Mouse (Mus musculus) lung, adult 2 months (tissue): Measurements from ENCODE around the gene Hpca. TPM values are rescaled to one million over a fixed set of nuclear protein-coding genes. Genes with fewer than 3 reads are reported as not detected.

ENCODE experiments used
- DNase-seq: peaks from one replicate; pipeline ENCODE4 v3.0.0; 2022
- H3K4me1 ChIP-seq: fragments of 200-500 bp; 2 replicates; pipeline ENCODE4 v1.6.1; 2011; ENCODE audit warnings: low read length; ENCODE audit not compliant: control insufficient read depth, insufficient read depth
- H3K4me3 ChIP-seq: fragments of 200-500 bp; replicated peaks from 2 replicates; pipeline ENCODE3; 2011; ENCODE audit warnings: low read depth, mild to moderate bottlenecking, control low read depth, low read length; ENCODE audit errors: extremely low read depth
- CTCF ChIP-seq: fragments of 200-500 bp; IDR thresholded peaks from 2 replicates; pipeline ENCODE4 v1.5.1; 2011; ENCODE audit warnings: mild to moderate bottlenecking, low read length, control low read depth; ENCODE audit not compliant: insufficient read depth
- POLR2A ChIP-seq: fragments of 200-500 bp; IDR thresholded peaks from 2 replicates; pipeline ENCODE4 v1.6.1; 2011; ENCODE audit warnings: low read depth, mild to moderate bottlenecking, control low read depth, low read length, borderline replicate concordance; ENCODE audit errors: extremely low read depth
- WGBS: fragments of 180-500 bp; shearing (Covaris S2); methylation state at CpG from one replicate; pipeline ENCODE4 v1.1.7; 2018; 5-methylcytosine and 5-hydroxymethylcytosine counted together
- polyA plus RNA-seq: library from polyadenylated mRNA; depleted of rRNA; stranded (reverse); fragments of >200 nt; gene quantifications from 2 replicates; pipeline ENCODE4 v1.2.3, GENCODE M21; 2012

The Hpca gene
- polyA plus RNA-seq, 1 experiment = not detected

GRCm38 (mm10) chr4:129125736-129126451 is 4.1 kb upstream of the Hpca start:
- TF ChIP-seq CTCF (no peak), POLR2A (no peak)
- Histone ChIP-seq H3K4me3 (no peak overlapping the region), H3K4me1 (0 out of 2 replicates have a peak, but pooled peaks cover 2% of the 10 kb centered on the region)
- DNase-seq = no peak
- WGBS = 12% methylated on average over 19 of the region's 19 CpGs

GRCm38 (mm10) chr4:129124652-129125146 is 2.9 kb upstream of the Hpca start:
- 10% methylated on average over 13 of the region's 13 CpGs for whole genome bisulfite sequencing
- Histone ChIP-seq H3K4me1 (no peaks in the 10 kb centered on the region), H3K4me3 (no peak overlapping the region)
- TF ChIP-seq CTCF = no peak
- TF ChIP-seq POLR2A = no peak
- DNase-seq = no peak

DNA sequence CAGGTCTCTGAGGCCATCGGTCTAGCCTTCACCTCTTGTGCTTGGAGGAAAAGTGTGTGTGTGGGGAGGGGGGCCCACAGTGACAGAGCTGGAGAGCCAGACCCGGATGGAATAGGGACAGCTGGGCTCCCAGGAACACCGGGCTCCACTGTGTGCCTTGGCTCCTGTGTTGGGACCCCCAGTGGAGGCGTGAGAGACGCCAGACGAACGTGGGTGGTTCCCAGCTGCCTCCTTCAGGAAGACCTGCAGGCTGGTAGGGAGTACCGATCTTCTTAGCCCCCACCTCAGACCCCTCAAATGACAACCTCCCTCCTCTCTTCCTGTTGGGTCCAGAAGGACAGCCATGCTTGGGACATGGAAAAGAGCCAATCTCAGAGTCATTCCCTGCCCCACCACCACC is 883 bp upstream of the Hpca start:
- WGBS = 26% methylated on average over 8 of the region's 8 CpGs
- TF ChIP-seq POLR2A (no peak), CTCF (no peak)
- Histone ChIP-seq H3K4me1 (no peaks in the 10 kb centered on the region), H3K4me3 (no peak overlapping the region)
- no peak for DNase-seq

DNA sequence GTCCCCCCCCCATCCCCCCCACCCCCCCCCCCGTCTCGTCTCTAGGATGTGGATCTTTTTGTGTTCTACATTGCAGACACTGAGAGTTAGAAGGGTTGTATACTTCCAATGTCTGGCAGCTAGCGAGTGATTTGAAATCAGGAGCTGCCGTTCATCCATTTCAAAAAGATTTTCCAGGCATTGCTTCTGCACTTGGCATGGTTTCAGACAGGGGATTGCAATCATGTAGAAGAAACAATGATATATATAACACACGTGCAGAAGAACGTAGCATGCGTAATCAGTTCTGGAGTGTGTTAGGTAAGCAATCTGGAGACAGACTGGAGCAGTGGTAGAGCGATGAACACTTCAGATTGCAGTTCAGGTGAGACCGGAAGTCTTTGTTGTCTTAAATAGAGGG is 271 bp upstream of the Hpca start:
- no peak for DNase-seq
- no peak for TF ChIP-seq CTCF
- TF ChIP-seq POLR2A = no peak
- Histone ChIP-seq H3K4me3 (no peak overlapping the region), H3K4me1 (no peaks in the 10 kb centered on the region)
- WGBS = 28% methylated on average over 9 of the region's 9 CpGs

GRCm38 (mm10) chr4:129120520-129121445 is 1.1 kb downstream of the Hpca start:
- no peaks in the 10 kb centered on the region for H3K4me1 ChIP-seq
- peak; percentile 41 for DNase-seq
- TF ChIP-seq CTCF (no peak), POLR2A (no peak)
- WGBS = 2% methylated on average over 59 of the region's 59 CpGs
- H3K4me3 ChIP-seq = no peak overlapping the region

DNA sequence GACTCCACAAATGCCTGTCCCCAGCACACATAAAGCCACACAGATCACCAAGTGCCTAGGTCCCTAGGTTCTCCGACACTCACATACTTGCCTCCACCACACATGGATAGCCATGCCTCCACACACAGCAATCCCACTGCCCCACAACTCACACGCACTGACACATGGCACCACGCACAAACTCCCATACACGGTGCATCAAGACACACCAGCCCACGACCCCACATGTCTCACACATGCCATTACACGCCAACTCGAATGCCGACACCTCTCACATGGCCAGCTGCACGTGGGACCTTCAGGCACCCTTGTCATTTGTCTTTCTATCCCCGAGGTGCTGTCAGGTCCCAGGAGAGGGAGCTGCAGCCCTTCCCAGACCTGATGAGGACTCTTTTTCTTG is 2.1 kb downstream of the Hpca start:
- DNase-seq = no peak
- H3K4me3 ChIP-seq = no peak overlapping the region
- TF ChIP-seq CTCF = no peak
- no peak for TF ChIP-seq POLR2A
- H3K4me1 ChIP-seq = no peaks in the 10 kb centered on the region
- WGBS = 70% methylated on average over 10 of the region's 10 CpGs

DNA sequence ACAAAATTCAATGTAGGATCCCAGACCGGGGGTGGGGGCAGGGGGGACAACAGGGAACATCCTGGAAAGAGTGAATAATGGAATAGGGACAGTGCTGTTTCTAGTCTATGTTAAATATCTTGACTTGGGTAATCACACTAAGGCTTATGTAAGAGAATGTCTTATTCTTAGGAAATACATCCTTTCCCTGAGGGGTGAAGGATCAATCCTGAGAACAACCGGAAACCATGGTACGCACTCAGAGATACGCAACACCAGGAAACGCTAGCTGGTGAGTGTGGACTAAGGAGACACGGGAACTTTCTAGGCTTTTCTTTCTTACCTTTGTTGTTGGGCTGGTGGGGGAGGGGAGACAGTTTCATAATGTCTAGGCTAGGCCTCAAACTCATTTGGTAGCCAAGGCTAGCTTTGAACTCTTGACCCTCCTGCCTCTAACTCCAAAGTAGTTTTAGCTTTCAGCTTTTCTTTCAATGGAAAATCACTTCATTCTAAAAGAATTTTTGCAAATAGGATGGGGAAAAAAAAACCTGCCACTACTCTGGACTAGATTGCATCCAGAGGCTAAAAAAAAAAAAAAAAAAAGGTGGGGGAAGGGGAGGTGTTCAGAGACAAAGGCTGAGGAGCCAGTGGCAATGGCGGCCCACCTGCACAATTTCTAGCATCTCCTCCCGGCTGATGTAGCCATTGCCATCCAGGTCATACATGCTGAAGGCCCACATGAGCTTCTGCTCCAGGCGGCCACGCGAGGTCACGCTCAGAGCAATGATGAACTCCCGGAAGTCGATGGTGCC is 3.9 kb downstream of the Hpca start:
- no peak overlapping the region for H3K4me3 ChIP-seq
- 75% methylated on average over 14 of the region's 14 CpGs for WGBS
- no peak for TF ChIP-seq CTCF
- TF ChIP-seq POLR2A = no peak
- no peak for DNase-seq
- H3K4me1 ChIP-seq = no peaks in the 10 kb centered on the region

- no peak for DNase-seq
- 93% methylated on average over 8 of the region's 8 CpGs for WGBS
- Histone ChIP-seq H3K4me1 (no peaks in the 10 kb centered on the region), H3K4me3 (no peak overlapping the region)
- TF ChIP-seq CTCF (no peak), POLR2A (no peak)
These were observed 5.1 kb downstream of the Hpca start for GRCm38 (mm10) chr4:129116703-129117102.
